In the genomic region with DNA sequence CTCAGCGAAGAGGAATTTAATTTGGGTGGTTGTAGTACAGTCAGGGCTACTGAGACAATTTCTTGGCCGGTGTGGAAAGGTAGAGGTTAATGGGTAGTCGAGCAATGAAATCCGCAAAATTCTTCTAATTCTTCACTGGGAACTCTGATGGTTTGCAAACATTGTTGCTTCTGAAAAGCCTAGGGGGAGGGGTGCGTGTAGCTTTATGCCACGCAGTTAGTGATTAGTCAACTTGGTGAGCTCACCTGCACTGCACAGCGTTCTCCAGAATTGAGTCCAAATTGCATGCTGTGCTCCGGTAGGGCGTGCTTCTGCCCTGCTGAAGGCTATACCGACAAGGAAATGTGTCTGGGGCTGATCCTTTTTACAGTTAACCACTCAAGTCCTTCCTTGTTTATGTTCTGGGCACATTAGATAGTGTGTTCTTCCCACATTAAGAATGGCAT, we compare ENCODE assay signal across 8 mouse cellular contexts. TPM values are rescaled to one million over a fixed set of nuclear protein-coding genes. Genes with fewer than 3 reads are reported as not detected.
A peak's percentile ranks its signal among the peaks of the same experiment; 100 is the strongest.
DNase-seq lines count a peak whose midpoint lies in the region; ATAC-seq and TF ChIP-seq lines count a peak whose summit lies in the region.

No protein-coding gene starts in this region.

- intact Hi-C loops in left cerebral cortex, postnatal 36 days (cut with DNase I) = loop anchor here (5.0 kb wide), 1 partner anchor 96 kb away; no protein-coding TSS in a partner anchor

- 23% methylated on average over 10 of the region's 10 CpGs for WGBS in liver, adult 2 months
- WGBS in liver, embryonic 11.5 days = 44% methylated on average over 10 of the region's 10 CpGs

- TF ChIP-seq POLR2A in liver, adult 2 months (IDR thresholded peaks at IDR 0.05; ENCODE audit: extremely low read depth, insufficient read depth, low read length) = no peak

- H3K9ac ChIP-seq in liver, adult 2 months (ENCODE audit: low read depth, low read length) = no peak overlapping the region
- H3K9ac ChIP-seq in liver, embryonic 11.5 days (ENCODE audit: low read depth, low read length) = no peak overlapping the region

- H3K36me3 ChIP-seq in liver, adult 2 months (ENCODE audit: control insufficient read depth, insufficient read depth, low read length) = no peaks in the 10 kb centered on the region
- no peaks in the 10 kb centered on the region for H3K36me3 ChIP-seq in liver, embryonic 11.5 days (ENCODE audit: control insufficient read depth, insufficient read depth, low read length)
- no peaks in the 10 kb centered on the region for H3K36me3 ChIP-seq in splenic B cell, adult 2 months (ENCODE audit: control insufficient read depth, insufficient read depth, low read length, poor library complexity, severe bottlenecking)

- TF ChIP-seq CTCF in liver, adult 2 months (IDR thresholded peaks at IDR 0.05; ENCODE audit: low read depth, low read length) = no peak

- peaks cover 5% of the 10 kb centered on the region; the same call in 1 of the 2 replicates for H3K79me2 ChIP-seq in liver, adult 2 months (ENCODE audit: control insufficient read depth, insufficient read depth, low read length)

- peaks cover 8% of the 10 kb centered on the region for H3K4me1 ChIP-seq in liver, adult 2 months (ENCODE audit: control insufficient read depth, insufficient read depth, low read length)
- peaks cover under 1% of the 10 kb centered on the region; the same call in 1 of the 2 replicates for H3K4me1 ChIP-seq in liver, embryonic 11.5 days (replicated peaks; ENCODE audit: control insufficient read depth, insufficient read depth, low read length)

- no peaks in the 10 kb centered on the region for H3K9me3 ChIP-seq in liver, embryonic 11.5 days (ENCODE audit: control insufficient read depth, low read length)

- no peaks in the 10 kb centered on the region for H3K27me3 ChIP-seq in liver, adult 2 months (ENCODE audit: control insufficient read depth, insufficient read depth, low read length)
- H3K27me3 ChIP-seq in liver, embryonic 11.5 days (replicated peaks; ENCODE audit: control insufficient read depth, insufficient read depth, low read length) = no peaks in the 10 kb centered on the region
- no peaks in the 10 kb centered on the region for H3K27me3 ChIP-seq in splenic B cell, adult 2 months (ENCODE audit: control insufficient read depth, insufficient read depth, low read length, poor library complexity, severe bottlenecking)

- no peak for ATAC-seq in liver, embryonic 11.5 days (replicated peaks; ENCODE audit: low FRiP score)

- peak; percentile 83 for DNase-seq in liver, adult 2 months (ENCODE audit: extremely low read depth, low read depth, low spot score)
- DNase-seq in liver, embryonic 11.5 days (ENCODE audit: low spot score) = no peak
- DNase-seq in cerebellum, adult 18-20 months = peak; percentile 71 to 84
- peak; percentile 73 to 80 for DNase-seq in kidney, postnatal 36 days
- peak; percentile 46 for DNase-seq in splenic B cell, adult 2 months (ENCODE audit: low read depth, low spot score)
- DNase-seq in left cerebral cortex, postnatal 36 days (ENCODE audit: low spot score in 2 of 2) = no peak
- DNase-seq in retina, embryonic 14.5 days (ENCODE audit: low spot score) = no peak
- no peak for DNase-seq in MN1 (ENCODE audit: low spot score)

- no peak overlapping the region for H3K4me3 ChIP-seq in liver, adult 2 months (ENCODE audit: insufficient read depth, low read depth, low read length)
- no peak overlapping the region for H3K4me3 ChIP-seq in liver, embryonic 11.5 days (ENCODE audit: low read depth, low read length)

- H3K27ac ChIP-seq in liver, adult 2 months (replicated peaks; ENCODE audit: insufficient read depth, low read depth, low read length) = 0 out of 2 replicates have a peak overlapping the region, but pooled peaks have one; percentile 1
- H3K27ac ChIP-seq in liver, embryonic 11.5 days (ENCODE audit: low read depth, low read length) = no peak overlapping the region

- H3K4me2 ChIP-seq in liver, embryonic 11.5 days = no peak overlapping the region

RNA-seq across cellular contexts. Expression of a gene that starts 1.2 kb away (rescaled TPM):
- total RNA-seq in liver, adult 2 months (2014; rRNA removed) = 40.7 and 50.5 TPM in 2 replicates
- polyA plus RNA-seq in liver, adult 2 months (2012; rRNA removed) = 12.8 and 20.9 TPM in 2 replicates
- polyA plus RNA-seq in liver, embryonic 11.5 days (2014; fragmentation: Nextera tagmentation; extraction: Ambion mirVana) = 20.5 and 20.6 TPM in 2 replicates
- total RNA-seq in left cerebral cortex, postnatal 36 days (2021) = 10 to 100 TPM; 29.8 to 31.4 TPM

Comparison
In these comparisons a context has a peak if more than half of its experiments do, and no peak if none do; other contexts are left out.
1. DNase-seq: peak in liver, adult 2 months (single experiment), cerebellum, adult 18-20 months (2 of 2), kidney, postnatal 36 days (2 of 2) and splenic B cell, adult 2 months (single experiment); none in liver, embryonic 11.5 days (single experiment), left cerebral cortex, postnatal 36 days (0 of 2), retina, embryonic 14.5 days (single experiment) and MN1 (single experiment).